Mouse (Mus musculus): ENCODE results near the gene Ppp4r3a.

DNA sequence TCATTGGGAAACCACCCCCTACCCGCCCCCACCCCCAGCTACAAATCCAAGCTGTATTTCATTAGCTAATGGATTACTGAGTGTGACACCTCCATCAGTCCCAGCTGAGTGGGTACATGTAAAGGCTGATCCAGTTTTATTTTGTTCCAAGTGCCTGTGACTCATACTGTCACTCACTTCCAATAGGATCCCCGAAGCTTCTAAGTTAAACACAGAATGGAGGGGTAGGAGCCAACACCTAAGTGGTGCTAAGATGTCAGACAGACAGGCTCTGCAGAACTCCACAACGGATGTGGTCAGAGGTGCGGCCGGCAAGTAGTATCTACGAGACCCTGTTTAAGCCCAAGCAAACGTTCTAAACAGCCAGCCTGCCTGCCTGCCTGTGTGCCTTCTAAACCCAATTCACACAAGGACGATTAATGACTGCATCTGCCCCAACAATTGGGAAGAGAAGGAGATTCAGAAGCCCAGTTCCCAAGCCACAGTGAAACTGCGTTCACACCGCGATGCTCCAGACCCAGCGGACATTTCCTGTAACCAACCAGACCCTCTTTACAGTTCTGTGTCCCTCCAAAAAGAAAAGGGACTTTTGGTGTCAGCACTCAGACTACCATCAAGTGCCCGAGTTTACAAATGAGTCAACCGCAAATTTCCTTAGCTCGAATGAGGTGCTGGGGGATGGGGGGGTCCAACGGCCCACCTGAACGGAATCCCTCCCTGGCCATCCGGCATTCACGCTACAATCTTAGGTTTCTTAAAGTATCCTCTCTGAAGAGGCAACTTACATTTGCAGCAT is 55.9 kb downstream of the Ppp4r3a start:
- no peak for TF ChIP-seq CTCF (IDR thresholded peaks at IDR 0.05; ENCODE audit: low read depth)
- TF ChIP-seq EP300 (optimal IDR thresholded peaks at IDR 0.05), result no peak
